In genomic region chr2:131493446-131493845, GRCm38 (mm10) we compare ENCODE assay signal across 10 mouse cellular contexts. TPM values are rescaled to one million over a fixed set of nuclear protein-coding genes. Genes with fewer than 3 reads are reported as not detected.
DNase-seq lines count a peak whose midpoint lies in the region; ATAC-seq and TF ChIP-seq lines count a peak whose summit lies in the region.
"Had no signal": no experiment of that assay in that cellular context is flagged by ENCODE, and none has a peak within 500 bp of the region (broad histone marks: within the 10 kb centered on the region; RNA-seq: fewer than 3 reads in every experiment).

No protein-coding gene starts in this region.

- peak; percentile 82 for DNase-seq in heart, adult 11 months
- no peak for DNase-seq in heart, postnatal 36 days
- no peak for DNase-seq in liver, postnatal 0 days
- DNase-seq in right cerebral cortex, postnatal 4 days, result no peak
- DNase-seq in urinary bladder, postnatal 14 days (ENCODE audit: low spot score), result no peak
- DNase-seq in left cerebral cortex, adult 18-20 months (ENCODE audit: low spot score in 2 of 2), result no peak
- DNase-seq: lung, postnatal 36 days; right cerebral cortex, postnatal 14 days had no signal

- H3K9ac ChIP-seq in hindbrain, embryonic 12.5 days, result peak overlapping the region; percentile 94; the same call in 1 of the 2 replicates
- peak overlapping the region; percentile 95 for H3K9ac ChIP-seq in liver, postnatal 0 days (replicated peaks)

- H3K4me1 ChIP-seq in bone marrow, adult 2 months (ENCODE audit: control insufficient read depth, insufficient read depth, low read length), result peaks cover 5% of the 10 kb centered on the region; the same call in 1 of the 2 replicates
- H3K4me1 ChIP-seq in hindbrain, embryonic 12.5 days, result peaks cover 24% of the 10 kb centered on the region
- peaks cover 46% of the 10 kb centered on the region for H3K4me1 ChIP-seq in liver, postnatal 0 days (ENCODE audit: insufficient read depth)

- WGBS in bone marrow, adult 2 months, result 63% methylated on average over 5 of the region's 5 CpGs
- WGBS in hindbrain, embryonic 12.5 days, result 47% methylated on average over 5 of the region's 5 CpGs
- WGBS in liver, postnatal 0 days (ENCODE audit: insufficient replicate concordance), result 68% methylated on average over 5 of the region's 5 CpGs

- no peaks in the 10 kb centered on the region for H3K9me3 ChIP-seq in hindbrain, embryonic 12.5 days (replicated peaks)
- H3K9me3 ChIP-seq in liver, postnatal 0 days (ENCODE audit: low read length), result no peaks in the 10 kb centered on the region

- TF ChIP-seq EP300 in liver, postnatal 0 days (IDR thresholded peaks at IDR 0.05; ENCODE audit: low read depth), result peak; percentile 53; the same call in 1 of the 2 replicates

- H3K36me3 ChIP-seq in hindbrain, embryonic 12.5 days, result no peaks in the 10 kb centered on the region
- H3K36me3 ChIP-seq in liver, postnatal 0 days (replicated peaks; ENCODE audit: insufficient read depth, low read length), result no peaks in the 10 kb centered on the region

- ATAC-seq in hindbrain, embryonic 12.5 days (ENCODE audit: low FRiP score), result no peak
- ATAC-seq in liver, postnatal 0 days, result no peak

- H3K4me2 ChIP-seq in hindbrain, embryonic 12.5 days (replicated peaks), result peak overlapping the region; percentile 96
- peak overlapping the region; percentile 87 for H3K4me2 ChIP-seq in liver, postnatal 0 days (ENCODE audit: low read depth, low read length)

- TF ChIP-seq CTCF in bone marrow, adult 2 months (IDR thresholded peaks at IDR 0.05; ENCODE audit: control insufficient read depth, insufficient read depth, low read length), result no peak
- TF ChIP-seq CTCF in liver, postnatal 0 days (IDR thresholded peaks at IDR 0.05; ENCODE audit: low read depth), result no peak

- H3K4me3 ChIP-seq in bone marrow, adult 2 months (replicated peaks; ENCODE audit: control insufficient read depth, low read depth, low read length), result peak overlapping the region; percentile 58
- H3K4me3 ChIP-seq in hindbrain, embryonic 12.5 days, result 0 out of 2 replicates have a peak overlapping the region, but pooled peaks have one; percentile 86
- H3K4me3 ChIP-seq in liver, postnatal 0 days (ENCODE audit: low read depth, low read length), result peak overlapping the region; percentile 83

- 0 out of 2 replicates have a peak, but pooled peaks cover 5% of the 10 kb centered on the region for H3K27me3 ChIP-seq in hindbrain, embryonic 12.5 days
- H3K27me3 ChIP-seq in liver, postnatal 0 days (ENCODE audit: insufficient read depth, low read length), result no peaks in the 10 kb centered on the region; the same call in 1 of the 2 replicates

- intact Hi-C loops in heart, postnatal 36 days (cut with DNase I), result no loop called here

- TF ChIP-seq POLR2A in bone marrow, adult 2 months (IDR thresholded peaks at IDR 0.05; ENCODE audit: borderline replicate concordance, control insufficient read depth, low read depth, low read length), result no peak

- H3K27ac ChIP-seq in bone marrow, adult 2 months (ENCODE audit: control insufficient read depth, insufficient read depth, low read depth, low read length, poor library complexity), result no peak overlapping the region
- no peak overlapping the region for H3K27ac ChIP-seq in hindbrain, embryonic 12.5 days
- H3K27ac ChIP-seq in liver, postnatal 0 days (ENCODE audit: low read depth), result peak overlapping the region; percentile 89; the same call in 1 of the 2 replicates

RNA-seq across cellular contexts. Expression of gene Smox, which starts 2.1 kb away (rescaled TPM):
- 10 to 100 TPM; 21.4 to 22.2 TPM for total RNA-seq in heart, postnatal 36 days (2021)
- polyA plus RNA-seq in bone marrow, adult 2 months (2011; ENCODE audit: insufficient read depth, insufficient read length, low replicate concordance, missing spikeins), result 176 and 213 TPM in 2 replicates
- polyA plus RNA-seq in hindbrain, embryonic 12.5 days (2016; fragmentation: Nextera tagmentation; extraction: Ambion mirVana), result 47.0 and 49.3 TPM in 2 replicates
- polyA plus RNA-seq in liver, postnatal 0 days (2015; fragmentation: Nextera tagmentation; extraction: Ambion mirVana), result 56.7 and 60.8 TPM in 2 replicates
- total RNA-seq in left cerebral cortex, adult 18-20 months (2021), result 10 to 100 TPM; 64.5 to 69.9 TPM
